Mouse (Mus musculus): ENCODE data around the gene Lst1.

DNA sequence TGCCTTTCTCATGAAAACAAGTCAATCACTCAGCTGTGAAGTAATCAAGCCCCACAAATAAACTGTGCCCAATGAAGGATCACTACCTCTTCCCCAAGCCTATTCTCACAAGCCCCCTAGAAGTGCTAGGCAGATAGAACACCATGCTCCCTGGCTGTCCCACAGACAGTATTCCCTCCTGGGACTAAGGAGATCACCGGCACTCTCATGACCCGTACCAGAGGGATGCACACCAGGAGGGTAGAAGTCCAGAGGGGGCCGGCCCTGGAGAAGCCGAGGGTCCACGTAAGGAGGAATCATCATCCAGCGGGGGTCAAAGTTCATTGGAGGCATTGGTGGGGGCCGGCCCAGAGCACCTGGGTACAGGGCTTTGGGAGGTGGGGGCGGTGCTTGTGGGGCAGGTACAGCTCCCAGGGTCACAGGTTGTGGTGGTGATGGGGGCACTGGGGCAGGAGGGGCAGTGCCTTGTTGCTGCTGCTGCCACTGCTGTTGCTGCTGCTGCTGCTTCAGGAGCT is 30.5 kb downstream of the Lst1 start:
- no peak for TF ChIP-seq POLR2A (IDR thresholded peaks at IDR 0.05; ENCODE audit: control insufficient read depth, extremely low read depth, insufficient read depth, low read length, poor library complexity)
- TF ChIP-seq CTCF (IDR thresholded peaks at IDR 0.05; ENCODE audit: borderline replicate concordance, control insufficient read depth, extremely low read depth, insufficient read depth, low read length, poor library complexity) = no peak
